Mouse (Mus musculus) ES-Bruce4 (cell line): Measurements from ENCODE around the gene Dact1. TPM values are rescaled to one million over a fixed set of nuclear protein-coding genes. Genes with fewer than 3 reads are reported as not detected.

Source experiments
- H3K27ac ChIP-seq: 2 replicates; pipeline ENCODE4 v1.5.1; 2012; ENCODE audit warnings: low read length, inconsistent platforms; ENCODE audit not compliant: insufficient read depth
- H3K27me3 ChIP-seq: 2 replicates; pipeline ENCODE4 v1.6.1; 2012; ENCODE audit warnings: mild to moderate bottlenecking, low read length, inconsistent platforms; ENCODE audit not compliant: control insufficient read depth, poor library complexity, insufficient read depth, severe bottlenecking
- H3K36me3 ChIP-seq: 2 replicates; pipeline ENCODE4 v1.6.1; 2012; ENCODE audit warnings: inconsistent platforms, mild to moderate bottlenecking, low read length, moderate library complexity; ENCODE audit not compliant: control insufficient read depth, poor library complexity, insufficient read depth, severe bottlenecking
- H3K4me1 ChIP-seq: one replicate; pipeline ENCODE4 v1.8.1; 2011; ENCODE audit warnings: low read length; ENCODE audit not compliant: control insufficient read depth, insufficient read depth
- H3K4me3 ChIP-seq: 2 replicates; pipeline ENCODE4 v1.5.1; 2011; ENCODE audit warnings: low read depth, mild to moderate bottlenecking, low read length
- H3K9ac ChIP-seq: 2 replicates; pipeline ENCODE4 v1.6.1; 2012; ENCODE audit warnings: low read depth, mild to moderate bottlenecking, inconsistent platforms; ENCODE audit not compliant: poor library complexity, severe bottlenecking
- H3K9me3 ChIP-seq: replicated peaks from 2 replicates; pipeline ENCODE4 v1.6.1; 2012; ENCODE audit warnings: mild to moderate bottlenecking, low read length, inconsistent platforms; ENCODE audit not compliant: control insufficient read depth, poor library complexity, insufficient read depth, severe bottlenecking
- CTCF ChIP-seq: IDR thresholded peaks from one replicate; pipeline ENCODE4 v1.8.1; 2011; ENCODE audit warnings: low read depth, low read length
- EP300 ChIP-seq: IDR thresholded peaks from 2 replicates; pipeline ENCODE4 v1.6.1; 2011; ENCODE audit warnings: low read depth, low read length; ENCODE audit not compliant: insufficient read depth
- POLR2A ChIP-seq: IDR thresholded peaks from one replicate; pipeline ENCODE4 v1.8.1; 2011; ENCODE audit warnings: low read length; ENCODE audit not compliant: insufficient read depth
- polyA plus RNA-seq: library from polyadenylated mRNA; stranded (reverse); fragments of >200 nt; gene quantifications from 2 replicates; pipeline ENCODE4 v1.2.4, GENCODE M21; 2011; ENCODE audit warnings: low read depth; ENCODE audit not compliant: missing spikeins, insufficient read depth, insufficient read length

Gene Dact1
- polyA plus RNA-seq, 1 experiment, result 6.4 TPM

DNA sequence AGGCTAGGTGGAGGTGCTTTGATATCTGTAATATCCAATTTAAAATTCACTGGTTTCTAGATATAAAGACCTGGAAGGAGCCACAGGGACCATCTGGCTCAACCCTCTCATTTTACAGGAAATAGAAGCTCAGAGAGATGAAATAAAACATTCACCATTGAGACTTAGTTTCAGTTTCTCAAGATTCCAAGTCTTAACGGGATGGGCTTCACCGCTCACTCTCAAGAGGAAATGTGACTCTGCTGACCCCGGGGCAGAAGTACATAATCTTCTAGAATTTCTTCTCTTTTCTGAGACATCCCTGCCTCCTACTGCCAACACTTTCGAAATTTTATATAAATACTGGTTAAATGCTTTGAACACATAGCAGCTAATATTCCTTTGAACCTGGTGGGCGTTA lies 36.4 kb downstream of the Dact1 start:
- H3K36me3 ChIP-seq, result no peaks in the 10 kb centered on the region
- no peak for TF ChIP-seq CTCF
- TF ChIP-seq EP300, result no peak
- no peak for TF ChIP-seq POLR2A
- H3K9ac ChIP-seq, result no peak overlapping the region
- peaks cover 9% of the 10 kb centered on the region for H3K4me1 ChIP-seq
- no peak overlapping the region for H3K4me3 ChIP-seq
- no peak overlapping the region for H3K27ac ChIP-seq
- H3K27me3 ChIP-seq, result no peaks in the 10 kb centered on the region
- no peaks in the 10 kb centered on the region for H3K9me3 ChIP-seq

GRCm38 (mm10) chr12:71348401-71348896 lies 38.8 kb downstream of the Dact1 start:
- no peak overlapping the region for H3K4me3 ChIP-seq
- H3K27me3 ChIP-seq, result no peaks in the 10 kb centered on the region
- peak overlapping the region; percentile 32; the same call in 1 of the 2 replicates for H3K27ac ChIP-seq
- peaks cover 10% of the 10 kb centered on the region for H3K4me1 ChIP-seq
- TF ChIP-seq EP300 (peak; percentile 92), POLR2A (no peak), CTCF (no peak)
- no peaks in the 10 kb centered on the region for H3K9me3 ChIP-seq
- H3K9ac ChIP-seq, result no peak overlapping the region
- no peaks in the 10 kb centered on the region for H3K36me3 ChIP-seq

DNA sequence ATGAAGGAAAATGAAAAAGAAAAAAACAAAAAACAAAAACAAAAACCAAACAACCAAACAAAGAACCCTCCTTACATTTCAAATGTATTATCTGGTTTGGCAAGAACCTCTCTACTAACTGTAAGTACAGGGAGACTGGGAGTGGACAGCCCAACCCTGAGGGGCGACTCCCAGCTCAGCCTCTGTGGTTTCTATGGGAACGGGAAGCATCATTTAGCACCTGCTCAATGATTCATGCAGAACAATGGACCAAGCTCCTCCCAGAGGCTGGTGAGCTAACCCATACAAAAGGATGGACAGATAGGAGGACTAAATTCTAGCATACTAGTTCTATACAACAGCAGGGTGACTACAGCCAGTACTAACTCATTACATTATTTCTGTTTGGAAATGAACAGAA lies 40.4 kb downstream of the Dact1 start:
- Histone ChIP-seq H3K27ac (no peak overlapping the region), H3K4me3 (no peak overlapping the region), H3K36me3 (no peaks in the 10 kb centered on the region), H3K4me1 (peaks cover 11% of the 10 kb centered on the region), H3K27me3 (no peaks in the 10 kb centered on the region), H3K9me3 (no peaks in the 10 kb centered on the region), H3K9ac (no peak overlapping the region)
- TF ChIP-seq CTCF (no peak), EP300 (peak; percentile 63; the same call in 1 of the 2 replicates), POLR2A (no peak)

GRCm38 (mm10) chr12:71354656-71355055 lies 45.0 kb downstream of the Dact1 start:
- H3K4me1 ChIP-seq, result peaks cover 5% of the 10 kb centered on the region
- no peak overlapping the region for H3K27ac ChIP-seq
- no peaks in the 10 kb centered on the region for H3K36me3 ChIP-seq
- no peak for TF ChIP-seq EP300
- TF ChIP-seq CTCF, result no peak
- TF ChIP-seq POLR2A, result no peak
- no peak overlapping the region for H3K4me3 ChIP-seq
- H3K27me3 ChIP-seq, result no peaks in the 10 kb centered on the region
- H3K9me3 ChIP-seq, result no peaks in the 10 kb centered on the region; the same call in 1 of the 2 replicates
- H3K9ac ChIP-seq, result no peak overlapping the region

DNA sequence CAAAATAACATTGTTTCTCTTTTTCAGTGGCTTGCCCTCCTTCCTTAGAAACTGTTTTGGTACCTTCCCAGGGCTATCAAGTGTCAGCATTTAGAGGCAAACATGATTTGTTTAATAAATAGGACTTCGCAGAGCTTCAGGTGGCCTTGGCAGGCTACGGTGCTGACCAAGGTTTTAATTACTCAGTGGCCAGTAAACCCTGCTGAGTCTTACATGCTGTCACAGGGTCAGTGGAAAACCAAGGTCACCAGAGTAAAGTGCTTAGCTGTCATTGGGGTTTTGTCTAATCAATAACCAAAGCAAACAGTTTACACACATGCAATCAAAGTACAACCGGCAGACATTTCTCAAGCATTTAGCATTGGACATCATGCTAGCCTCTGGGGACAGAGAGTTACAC lies 45.4 kb downstream of the Dact1 start:
- no peak overlapping the region for H3K4me3 ChIP-seq
- H3K4me1 ChIP-seq, result peaks cover 3% of the 10 kb centered on the region
- no peaks in the 10 kb centered on the region; the same call in 1 of the 2 replicates for H3K9me3 ChIP-seq
- no peak overlapping the region for H3K9ac ChIP-seq
- no peak overlapping the region for H3K27ac ChIP-seq
- H3K36me3 ChIP-seq, result no peaks in the 10 kb centered on the region
- H3K27me3 ChIP-seq, result no peaks in the 10 kb centered on the region
- TF ChIP-seq CTCF (no peak), EP300 (no peak), POLR2A (no peak)

DNA sequence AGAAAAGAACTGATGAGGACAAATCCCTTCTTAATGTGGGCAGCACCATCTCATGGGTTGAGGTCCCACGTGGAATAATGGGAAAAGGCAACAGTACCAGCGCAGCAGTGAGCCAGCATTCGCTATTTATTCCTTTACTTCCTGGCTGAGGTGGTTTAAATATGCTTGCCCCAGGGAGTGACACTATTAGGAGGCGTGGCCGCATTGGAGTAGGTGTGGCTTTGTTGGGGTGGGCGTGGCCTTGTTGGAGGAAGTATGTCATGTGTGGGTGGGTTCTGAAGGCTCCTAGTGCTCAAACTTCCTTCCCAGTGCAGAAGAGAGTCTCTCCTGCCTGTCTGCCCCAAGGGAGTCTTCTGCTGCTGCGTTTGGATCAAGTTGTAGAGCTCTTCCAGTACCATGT lies 51.9 kb downstream of the Dact1 start:
- no peak for TF ChIP-seq EP300
- TF ChIP-seq CTCF, result no peak
- TF ChIP-seq POLR2A, result no peak
- no peak overlapping the region for H3K27ac ChIP-seq
- no peaks in the 10 kb centered on the region for H3K9me3 ChIP-seq
- H3K4me1 ChIP-seq, result no peaks in the 10 kb centered on the region
- no peaks in the 10 kb centered on the region for H3K36me3 ChIP-seq
- H3K4me3 ChIP-seq, result peak overlapping the region; percentile 51
- no peak overlapping the region for H3K9ac ChIP-seq
- H3K27me3 ChIP-seq, result no peaks in the 10 kb centered on the region
